Mouse (Mus musculus) urinary bladder, postnatal 4 days (tissue): ENCODE results near the gene Cd300ld5.
A peak's percentile ranks its signal among the peaks of the same experiment; 100 is the strongest.
"Not testable (repeated sequence)": the region's sequence is repeated elsewhere in the genome, so short reads cannot be mapped to it uniquely, and the experiment has no call there.

Experiments
- DNase-seq, 2 experiments: peaks; one replicate each; pipeline ENCODE4 v3.0.0; 2021 to 2022; ENCODE audit warnings: low spot score in 2 of 2

Gene Cd300ld5

GRCm38 (mm10) chr11:115037669-115038068 lies at the start of gene Cd300ld5:
TSS of gene Cd300ld5 (minus strand) at chr11:115037769.
- DNase-seq: not testable (repeated sequence)

GRCm38 (mm10) chr11:115086213-115086612 lies 48.6 kb upstream of the Cd300ld5 start:
- no peak for DNase-seq

DNA sequence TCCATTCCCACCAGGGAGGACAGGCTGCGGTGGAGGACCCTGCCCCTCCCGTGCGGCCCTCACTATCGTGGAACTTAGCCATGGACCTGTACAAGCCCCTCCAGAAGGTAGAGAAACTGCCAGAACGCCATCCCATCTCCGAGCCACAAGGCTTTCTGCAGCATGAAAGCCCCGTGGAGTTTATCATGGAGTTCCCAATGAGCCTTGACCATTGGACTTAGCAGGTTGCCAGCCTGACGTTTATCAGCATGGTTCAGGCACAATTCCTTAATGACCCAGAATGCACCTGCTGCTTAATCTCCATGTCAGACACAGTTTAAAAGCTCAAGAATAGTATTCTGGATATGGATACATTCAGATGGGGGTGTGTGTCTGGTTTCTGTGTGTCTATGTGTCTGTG lies 47.5 kb upstream of the Cd300ld5 start:
- no peak for DNase-seq

DNA sequence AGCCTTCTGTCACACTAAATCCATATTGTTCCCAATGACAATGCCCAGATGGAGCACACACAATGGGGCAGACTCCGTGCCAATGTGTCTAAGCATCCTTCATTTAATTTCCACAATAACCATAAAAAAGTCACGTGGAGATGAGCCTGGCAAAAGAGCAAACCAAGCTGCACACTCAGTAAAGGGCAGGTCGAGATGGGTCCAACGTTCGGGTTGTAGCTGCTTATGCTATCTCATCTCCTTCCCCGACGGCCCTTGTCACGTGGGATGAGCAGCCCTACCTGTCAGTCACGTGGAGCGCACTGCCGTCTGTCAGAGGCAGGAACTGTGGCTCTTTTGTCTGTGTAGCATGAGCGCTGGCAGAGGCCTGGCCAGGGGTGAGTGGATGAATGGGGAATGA lies 47.0 kb upstream of the Cd300ld5 start:
- no peak for DNase-seq

- DNase-seq: peak; percentile 26 to 77
Measured at GRCm38 (mm10) chr11:115083376-115084139, 46.0 kb upstream of the Cd300ld5 start.

GRCm38 (mm10) chr11:115082196-115082595 lies 44.6 kb upstream of the Cd300ld5 start:
- DNase-seq: no peak

GRCm38 (mm10) chr11:115081373-115081772 lies 43.8 kb upstream of the Cd300ld5 start:
- DNase-seq: no peak

- no peak for DNase-seq
Measured at GRCm38 (mm10) chr11:115080886-115081285, 43.3 kb upstream of the Cd300ld5 start.

DNA sequence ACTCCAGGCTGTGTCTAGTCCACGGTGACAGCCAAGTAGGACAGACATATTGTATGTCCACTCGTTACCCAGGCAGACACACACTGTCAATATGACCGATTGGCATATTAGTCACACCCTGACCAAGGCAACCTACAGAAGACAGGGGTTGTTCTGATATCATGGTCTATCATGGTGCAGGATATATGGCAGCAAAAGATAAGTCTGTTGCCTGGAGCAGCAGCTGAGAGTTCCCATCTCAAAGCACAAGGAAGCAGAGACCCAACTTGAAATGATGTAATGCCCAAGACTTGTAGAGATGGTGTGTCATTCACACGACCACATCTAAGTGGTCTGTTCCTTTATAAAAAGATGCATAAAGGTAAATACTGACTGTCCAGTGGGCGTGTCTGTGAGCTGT lies 41.1 kb upstream of the Cd300ld5 start:
- DNase-seq: no peak

DNA sequence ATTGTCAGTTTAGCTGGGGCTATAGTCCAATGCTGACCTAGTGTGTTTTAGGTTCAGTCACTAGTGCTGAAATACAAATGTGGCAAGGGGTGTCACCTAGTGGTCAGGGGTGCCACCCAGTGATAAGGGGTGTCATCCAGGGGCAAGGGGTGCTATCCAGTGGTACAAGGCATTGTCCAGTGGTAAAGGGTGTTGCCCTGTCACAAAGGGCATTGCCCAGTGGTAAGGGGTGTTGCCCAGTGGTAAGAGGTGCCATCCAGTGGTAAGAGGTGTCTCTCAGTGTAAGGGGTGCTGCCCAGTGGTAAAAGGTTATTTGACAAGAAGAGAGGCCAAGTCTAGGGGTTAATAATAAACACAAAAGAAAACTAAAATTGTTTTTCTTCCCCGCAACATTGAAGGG lies 39.9 kb upstream of the Cd300ld5 start:
- DNase-seq: no peak

DNA sequence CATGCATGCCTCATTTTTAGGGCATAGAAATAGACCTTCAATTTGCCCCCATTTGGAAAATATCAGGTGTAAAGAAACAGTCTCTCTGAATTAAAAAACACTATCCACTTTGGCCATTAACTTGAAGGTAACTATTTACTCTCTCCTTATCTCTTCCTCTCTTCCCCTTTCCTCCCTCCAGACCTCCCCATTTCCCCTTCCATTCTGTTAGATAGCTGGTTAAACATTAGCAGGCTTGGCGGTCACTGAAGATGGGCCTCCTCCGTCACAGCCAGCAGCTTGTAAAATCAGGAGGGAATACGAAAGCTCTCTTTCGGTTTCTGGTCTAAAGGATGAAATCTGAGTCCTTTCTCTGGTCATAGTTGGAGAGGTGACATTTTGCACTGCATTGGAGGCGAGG lies 38.3 kb upstream of the Cd300ld5 start:
- DNase-seq: no peak

DNA sequence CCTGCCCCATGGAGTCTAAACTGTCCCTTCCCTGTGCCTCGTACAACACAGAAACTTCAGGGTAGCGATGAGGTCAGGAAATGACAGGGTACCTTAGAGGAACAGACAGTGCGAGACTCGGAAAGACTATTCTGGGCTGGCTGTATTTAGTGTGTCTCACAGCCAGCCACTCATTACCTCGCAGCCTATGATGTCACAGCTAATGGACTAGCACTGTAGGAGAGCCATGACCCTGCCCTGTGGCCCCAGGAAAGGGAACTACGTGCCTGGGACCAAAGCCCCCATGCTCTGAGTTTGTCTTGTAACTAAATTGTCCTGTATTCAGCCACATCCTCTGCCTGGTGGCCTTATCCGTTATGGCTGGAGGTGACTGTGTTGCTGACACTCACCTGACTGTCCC lies 37.8 kb upstream of the Cd300ld5 start:
- DNase-seq: no peak

GRCm38 (mm10) chr11:115073002-115073401 lies 35.4 kb upstream of the Cd300ld5 start:
- no peak for DNase-seq

GRCm38 (mm10) chr11:115071631-115072294 lies 34.2 kb upstream of the Cd300ld5 start:
- DNase-seq: no peak

DNA sequence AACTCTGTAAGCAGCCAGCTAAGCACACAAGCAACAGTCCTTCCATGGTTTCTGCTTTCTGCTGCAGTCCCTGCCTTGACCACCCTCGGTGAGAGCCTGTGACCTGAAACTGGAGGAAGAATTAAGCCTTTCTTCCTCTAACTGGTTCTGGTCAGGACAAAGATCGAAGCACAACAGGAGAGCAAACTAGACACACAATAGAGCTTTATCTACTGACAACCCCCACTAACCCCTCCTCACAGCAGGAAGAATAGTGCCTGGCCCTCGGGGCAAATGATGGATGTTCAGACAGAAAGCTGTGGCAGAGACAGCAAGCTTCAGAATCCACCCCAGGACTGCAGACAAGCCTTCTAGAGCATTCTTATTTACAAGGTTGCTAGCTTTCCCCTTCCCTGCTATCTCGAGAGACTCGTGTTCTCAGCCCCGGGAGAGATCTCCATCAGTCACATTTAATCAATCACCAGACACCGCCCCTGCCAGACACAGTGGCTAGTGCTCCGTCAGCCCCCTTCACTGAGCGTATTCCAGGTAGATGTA lies 33.5 kb upstream of the Cd300ld5 start:
- DNase-seq: no peak

- DNase-seq: no peak
Measured at GRCm38 (mm10) chr11:115066768-115067167, 29.2 kb upstream of the Cd300ld5 start.

DNA sequence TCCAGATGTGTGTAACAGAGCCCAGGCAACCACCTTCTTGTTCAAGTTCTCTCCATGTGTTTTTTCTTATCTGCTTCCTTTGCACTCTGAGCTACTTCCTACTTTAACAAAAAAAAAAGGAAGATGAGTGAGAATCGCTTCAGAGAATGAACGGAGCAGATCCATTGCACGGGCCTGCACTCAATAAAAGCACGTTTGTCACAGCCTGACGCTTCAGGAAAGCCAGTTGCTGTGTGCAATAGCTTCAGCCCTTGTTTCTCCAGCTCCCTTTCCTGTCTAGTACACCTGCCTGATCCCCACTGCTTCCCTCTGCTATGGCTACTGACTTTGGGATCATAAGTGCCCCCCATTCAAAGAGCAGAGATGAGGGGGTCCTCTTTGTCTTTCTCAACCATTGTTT lies 24.5 kb upstream of the Cd300ld5 start, which contains the start of gene Cd300e:
Gene Cd300e (minus strand): TSS at position 101 of the 400 bp plus-strand sequence.
- DNase-seq: no peak

GRCm38 (mm10) chr11:115059797-115060196 lies 22.2 kb upstream of the Cd300ld5 start:
- DNase-seq: no peak

GRCm38 (mm10) chr11:115058701-115059100 lies 21.1 kb upstream of the Cd300ld5 start:
- no peak for DNase-seq

- DNase-seq: no peak
Measured at GRCm38 (mm10) chr11:115054537-115054936, 17.0 kb upstream of the Cd300ld5 start.

DNA sequence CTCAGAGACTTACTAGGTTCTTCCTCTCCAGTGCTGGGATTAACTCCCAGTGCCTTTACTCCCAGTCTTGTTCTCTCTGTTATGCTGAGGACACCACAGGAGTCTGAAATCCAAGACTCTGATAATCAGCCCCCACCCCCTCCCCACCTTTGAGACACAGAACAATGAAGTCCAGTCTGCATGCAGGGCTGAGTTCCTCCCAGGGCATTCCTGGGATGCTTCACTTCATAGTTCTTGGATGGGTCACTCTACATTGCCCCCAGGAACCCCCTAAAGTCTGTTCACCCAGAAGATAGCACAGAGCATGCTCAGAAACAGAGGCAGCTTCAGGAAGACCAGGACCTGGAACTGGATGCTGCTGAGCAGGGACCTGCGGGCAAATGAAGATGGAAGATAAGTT lies 15.4 kb upstream of the Cd300ld5 start:
- no peak for DNase-seq

GRCm38 (mm10) chr11:115052206-115052605 lies 14.6 kb upstream of the Cd300ld5 start:
- DNase-seq: peak in 1 of 2 experiments; percentile 57
